Mouse (Mus musculus) stomach, embryonic 16.5 days (tissue): Measurements from ENCODE around the gene Arhgef1. TPM values are rescaled to one million over a fixed set of nuclear protein-coding genes. Genes with fewer than 3 reads are reported as not detected.
A peak's percentile ranks its signal among the peaks of the same experiment; 100 is the strongest.
"Not testable (repeated sequence)": the region's sequence is repeated elsewhere in the genome, so short reads cannot be mapped to it uniquely, and the experiment has no call there.

Source experiments
- ATAC-seq: fragments of 200-750 bp; cut with Nextera tagmentation; 2 replicates; pipeline ENCODE4 v1.8.0; 2017; ENCODE audit warnings: moderate number of reproducible peaks, moderate TSS enrichment; ENCODE audit not compliant: insufficient read depth, low FRiP score
- H3K27ac ChIP-seq: fragments of 300-500 bp; sonication (generic); 2 replicates; pipeline ENCODE4 v1.5.1; 2014; ENCODE audit warnings: low read length
- H3K27me3 ChIP-seq: fragments of 300-500 bp; sonication (generic); 2 replicates; pipeline ENCODE4 v1.6.1; 2014; ENCODE audit warnings: low read length, control low read depth, mixed read lengths; ENCODE audit not compliant: control insufficient read depth, insufficient read depth
- H3K36me3 ChIP-seq: fragments of 300-500 bp; sonication (generic); 2 replicates; pipeline ENCODE4 v1.6.1; 2014; ENCODE audit warnings: low read length; ENCODE audit not compliant: control insufficient read depth, insufficient read depth
- H3K4me1 ChIP-seq: fragments of 300-500 bp; sonication (generic); 2 replicates; pipeline ENCODE4 v1.6.1; 2014; ENCODE audit warnings: low read length, control low read depth, mixed read lengths; ENCODE audit not compliant: control insufficient read depth, insufficient read depth
- H3K4me2 ChIP-seq: fragments of 300-500 bp; sonication (generic); 2 replicates; pipeline ENCODE4 v1.6.1; 2014; ENCODE audit warnings: low read depth, low read length, mixed read lengths
- H3K4me3 ChIP-seq: fragments of 300-500 bp; sonication (generic); replicated peaks from 2 replicates; pipeline ENCODE4 v1.5.1; 2014; ENCODE audit warnings: mild to moderate bottlenecking, low read length
- H3K9ac ChIP-seq: fragments of 300-500 bp; sonication (generic); 2 replicates; pipeline ENCODE4 v1.6.1; 2014; ENCODE audit warnings: low read length
- H3K9me3 ChIP-seq: fragments of 300-500 bp; sonication (generic); replicated peaks from 2 replicates; pipeline ENCODE4 v1.6.1; 2016; ENCODE audit warnings: low read length, control low read depth; ENCODE audit not compliant: control insufficient read depth
- WGBS: fragments of 180-500 bp; shearing (Covaris S2); extraction: QIAGEN DNeasy Blood & Tissue Kit; methylation state at CpG from one replicate; pipeline ENCODE4 v1.1.7; 2014; 5-methylcytosine and 5-hydroxymethylcytosine counted together
- polyA plus RNA-seq: library from polyadenylated mRNA; unstranded; fragments of >200 nt; fragmentation: Nextera tagmentation; extraction: Ambion mirVana; gene quantifications from 2 replicates; pipeline ENCODE4 v1.2.1, GENCODE M21; 2015

Gene Arhgef1
- polyA plus RNA-seq, 1 experiment from 2014 or later = 73.5 TPM

DNA sequence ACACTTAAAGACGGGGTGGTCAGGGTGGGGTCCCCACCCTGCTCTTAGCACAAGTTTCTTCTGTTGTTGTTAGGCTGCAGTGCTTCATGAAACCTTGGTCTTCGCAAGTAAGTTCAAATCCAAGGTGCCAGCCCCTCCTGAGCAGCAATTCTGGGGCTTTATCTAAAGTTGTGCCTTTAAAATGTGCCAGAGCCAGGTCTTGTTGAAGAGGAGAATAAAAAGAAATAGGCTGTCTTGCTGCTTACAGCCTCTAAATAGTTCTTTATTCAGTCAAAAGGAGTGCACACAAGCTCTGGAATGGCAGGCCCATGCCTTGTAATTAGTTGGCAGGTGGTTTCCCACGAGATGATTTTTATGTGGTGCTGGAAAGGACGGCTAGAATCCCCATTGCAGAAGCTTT is 15.6 kb upstream of the Arhgef1 start:
- H3K27ac ChIP-seq = no peak overlapping the region
- peaks cover 21% of the 10 kb centered on the region for H3K36me3 ChIP-seq

DNA sequence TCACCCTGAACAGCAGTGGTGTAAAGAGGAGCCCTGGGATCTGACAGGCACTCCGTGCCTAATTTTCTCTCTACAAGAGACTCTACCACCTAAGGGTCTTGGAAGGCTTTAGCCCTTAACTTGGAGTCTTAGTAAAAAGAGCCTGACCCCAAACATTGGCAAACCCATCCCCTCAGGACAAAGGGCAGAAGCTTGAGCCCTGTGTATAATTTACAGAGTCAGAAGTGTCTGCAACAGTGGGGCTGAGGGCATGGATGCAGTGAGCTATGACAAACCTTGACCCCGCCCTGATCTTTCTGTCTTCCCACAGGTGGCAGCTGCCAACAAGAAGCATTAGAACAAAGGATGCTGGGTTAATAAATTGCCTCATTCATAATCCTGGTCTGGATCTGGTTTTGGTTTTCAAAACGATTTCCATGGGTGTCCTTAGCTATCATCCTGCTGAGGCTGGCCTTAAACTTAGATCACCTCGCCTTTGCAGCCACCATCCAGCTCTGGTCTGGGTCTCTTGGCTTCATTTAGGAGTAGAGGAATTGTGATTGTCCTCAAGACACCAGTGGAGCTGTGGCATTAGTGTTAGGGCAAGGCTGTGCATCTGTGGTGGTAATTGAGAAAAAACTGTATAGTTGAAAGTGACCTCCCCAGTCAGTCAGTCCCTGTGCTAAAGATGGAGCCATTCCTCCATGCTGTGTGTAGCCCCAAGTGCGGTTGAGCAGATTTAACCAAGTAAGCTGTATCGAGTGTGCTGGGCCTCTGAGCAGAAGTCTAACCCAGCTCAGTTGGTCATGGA is 13.1 kb upstream of the Arhgef1 start:
- no peaks in the 10 kb centered on the region for H3K9me3 ChIP-seq
- no peaks in the 10 kb centered on the region for H3K27me3 ChIP-seq
- H3K4me3 ChIP-seq = no peak overlapping the region
- peaks cover 22% of the 10 kb centered on the region for H3K4me1 ChIP-seq
- no peak for ATAC-seq
- peak overlapping the region; percentile 10; the same call in 1 of the 2 replicates for H3K9ac ChIP-seq
- 0 out of 2 replicates have a peak overlapping the region, but pooled peaks have one; percentile 34 for H3K27ac ChIP-seq
- 76% methylated on average over 6 of the region's 6 CpGs for WGBS
- no peak overlapping the region for H3K4me2 ChIP-seq
- peaks cover 21% of the 10 kb centered on the region for H3K36me3 ChIP-seq

More for the DNA sequence above, 15.6 kb upstream of the Arhgef1 start:
- peaks cover 22% of the 10 kb centered on the region for H3K4me1 ChIP-seq
- peak overlapping the region; percentile 80; the same call in 1 of the 2 replicates for H3K4me2 ChIP-seq
- H3K27me3 ChIP-seq = no peaks in the 10 kb centered on the region
- peak overlapping the region; percentile 100 for H3K9ac ChIP-seq
- ATAC-seq = no peak
- no peaks in the 10 kb centered on the region for H3K9me3 ChIP-seq
- WGBS = 61% methylated on average over 4 of the region's 4 CpGs
- peak overlapping the region; percentile 98; the same call in 1 of the 2 replicates for H3K4me3 ChIP-seq

DNA sequence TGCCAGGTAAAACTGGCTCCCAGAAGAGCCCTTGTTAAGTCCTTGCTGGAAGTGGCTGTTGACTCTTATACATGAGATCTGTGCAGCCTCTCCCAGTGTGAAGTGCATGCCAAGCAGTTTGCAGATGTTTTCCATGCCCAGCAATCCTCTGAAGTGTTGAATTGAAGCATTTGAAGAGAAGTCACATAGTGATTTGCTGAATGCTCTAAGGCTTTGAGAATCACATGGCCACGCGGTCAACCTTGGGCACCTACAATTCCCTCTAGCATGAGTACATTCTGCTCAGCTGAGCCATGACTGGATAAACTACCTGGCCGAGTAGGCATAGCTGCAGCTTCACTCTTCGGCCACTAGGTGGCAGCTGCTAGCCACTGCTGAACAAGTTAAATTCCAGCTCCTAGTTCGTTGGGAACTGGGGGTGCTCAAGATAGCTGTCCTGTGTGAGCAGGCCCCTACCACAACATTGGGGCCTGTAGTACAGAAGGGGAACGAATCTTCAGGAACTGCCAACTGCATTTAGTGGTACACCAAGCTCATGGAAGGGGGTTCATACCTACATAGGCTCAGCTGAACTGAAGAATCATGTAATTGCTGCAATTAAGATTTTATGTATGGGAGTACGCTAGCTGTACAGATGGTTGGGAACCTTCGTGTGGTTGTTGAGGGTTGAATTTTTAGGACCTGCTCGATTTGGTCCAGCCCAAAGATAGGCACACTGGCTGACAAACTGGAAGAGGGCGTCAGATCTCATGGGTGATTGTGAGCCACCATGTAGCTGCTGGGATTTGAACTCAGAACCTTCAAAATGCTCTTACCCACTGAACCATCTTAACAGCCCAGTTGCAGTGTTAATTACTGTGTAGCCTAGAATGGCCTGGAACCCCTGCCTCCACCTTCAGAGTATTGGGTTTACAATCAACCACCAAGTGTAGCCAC is 12.2 kb upstream of the Arhgef1 start:
- H3K36me3 ChIP-seq = peaks cover 21% of the 10 kb centered on the region
- no peak overlapping the region for H3K4me3 ChIP-seq
- peak; percentile 67 for ATAC-seq
- H3K4me1 ChIP-seq = peaks cover 22% of the 10 kb centered on the region
- no peak overlapping the region for H3K4me2 ChIP-seq
- H3K9ac ChIP-seq = peak overlapping the region; percentile 10; the same call in 1 of the 2 replicates
- no peaks in the 10 kb centered on the region for H3K27me3 ChIP-seq
- H3K27ac ChIP-seq = 0 out of 2 replicates have a peak overlapping the region, but pooled peaks have one; percentile 34
- H3K9me3 ChIP-seq = no peaks in the 10 kb centered on the region
- WGBS = 30% methylated on average over 10 of the region's 10 CpGs

DNA sequence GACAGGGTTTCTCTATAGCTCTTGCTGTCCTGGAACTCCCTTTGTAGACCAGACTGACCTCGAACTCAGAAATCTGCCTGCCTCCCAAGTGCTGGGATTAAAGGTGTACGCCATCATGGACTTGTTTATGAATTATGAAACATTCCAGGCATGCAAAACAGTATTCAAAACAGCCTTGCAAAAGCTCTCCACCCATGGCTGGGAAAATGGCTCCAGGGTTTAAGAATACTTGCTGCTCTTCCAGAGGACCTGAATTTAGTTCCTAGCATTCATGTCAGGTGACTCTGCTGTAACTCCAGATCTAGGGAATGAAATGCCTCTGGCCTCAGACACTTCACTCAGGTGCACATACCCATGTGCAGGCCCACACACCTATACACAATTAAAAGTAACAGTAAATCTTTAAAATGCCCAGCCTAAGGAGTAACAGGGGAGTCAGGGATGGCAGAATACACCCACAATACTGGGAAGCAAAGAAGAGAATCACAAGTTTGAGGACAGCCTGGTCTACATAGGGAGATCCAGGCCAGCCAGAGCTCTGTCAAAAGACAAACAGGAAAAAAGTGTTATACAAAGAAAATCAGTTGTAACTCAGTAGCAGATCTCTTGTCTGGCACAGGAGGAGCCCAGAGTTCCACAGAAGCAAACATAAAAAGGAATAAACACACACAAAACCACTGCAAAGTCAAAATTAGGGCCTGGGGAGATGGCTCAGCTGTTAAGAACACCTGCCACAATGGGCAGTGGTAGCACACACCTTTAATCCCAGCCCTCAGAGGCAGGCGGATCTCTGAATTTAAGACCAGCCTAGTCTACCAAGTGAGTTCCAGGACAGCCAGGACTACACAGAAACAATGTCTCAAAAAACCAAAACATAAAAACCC is 11.2 kb upstream of the Arhgef1 start:
- no peak overlapping the region for H3K4me2 ChIP-seq
- no peak overlapping the region for H3K27ac ChIP-seq

DNA sequence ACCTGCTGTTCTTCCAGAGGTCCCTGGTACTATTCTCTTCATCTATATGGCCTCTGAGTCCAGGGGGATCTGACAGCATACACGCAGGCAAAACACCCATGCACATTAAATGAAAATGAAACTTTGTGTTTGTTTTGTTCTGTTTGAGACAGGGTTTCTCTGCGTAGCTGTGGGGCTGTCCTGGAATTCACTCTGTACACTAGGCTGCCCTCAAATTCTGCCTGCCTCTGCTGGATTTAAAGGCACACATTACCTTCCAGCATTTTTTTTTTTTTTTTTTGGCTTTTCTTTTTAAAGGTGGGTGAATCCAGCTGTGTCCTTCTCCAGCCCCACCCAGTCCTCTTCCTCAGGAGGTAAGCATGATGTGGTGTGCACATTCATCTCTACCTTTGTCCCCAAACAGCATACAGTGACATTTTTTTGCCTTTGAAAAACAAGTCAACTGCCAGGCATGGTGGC is 10.6 kb upstream of the Arhgef1 start:
- H3K4me3 ChIP-seq = no peak overlapping the region
- no peak for ATAC-seq
- WGBS = 52% methylated on average over 2 of the region's 2 CpGs

More for the DNA sequence above, 11.2 kb upstream of the Arhgef1 start:
- Histone ChIP-seq H3K4me1 (peaks cover 12% of the 10 kb centered on the region), H3K27me3 (no peaks in the 10 kb centered on the region), H3K9ac (no peak overlapping the region), H3K9me3 (no peaks in the 10 kb centered on the region), H3K36me3 (peaks cover 17% of the 10 kb centered on the region), H3K4me3 (no peak overlapping the region)
- WGBS = 63% methylated on average over 3 of the region's 3 CpGs
- no peak for ATAC-seq

DNA sequence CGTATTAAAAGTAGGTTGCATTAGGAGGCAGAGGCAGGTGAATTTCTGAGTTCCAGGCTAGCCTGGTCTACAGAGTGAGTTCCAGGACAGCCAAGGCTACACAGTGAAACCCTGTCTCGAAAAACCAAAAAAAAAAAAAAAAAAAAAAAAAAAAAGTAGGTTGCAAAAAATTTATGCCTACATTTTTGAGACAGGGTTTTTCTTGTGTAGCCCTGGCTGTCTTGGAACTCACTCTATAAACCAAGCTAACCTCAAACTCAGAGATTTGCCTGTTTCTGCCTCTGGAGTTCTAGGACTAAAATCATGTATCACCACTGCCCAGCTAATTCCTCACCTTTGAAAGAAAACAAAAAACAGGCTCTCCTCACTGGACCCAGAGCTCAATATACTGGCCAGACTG is 7.0 kb upstream of the Arhgef1 start:
- WGBS = 78% methylated on average over 2 of the region's 2 CpGs
- not testable (repeated sequence) for H3K4me2 ChIP-seq, H3K9me3 ChIP-seq, ATAC-seq, H3K4me1 ChIP-seq, H3K9ac ChIP-seq, H3K27ac ChIP-seq, H3K4me3 ChIP-seq, H3K27me3 ChIP-seq, H3K36me3 ChIP-seq

More for the DNA sequence above, 10.6 kb upstream of the Arhgef1 start:
- Histone ChIP-seq H3K27ac (no peak overlapping the region), H3K9me3 (no peaks in the 10 kb centered on the region), H3K4me1 (peaks cover 6% of the 10 kb centered on the region), H3K4me2 (no peak overlapping the region), H3K36me3 (peaks cover 13% of the 10 kb centered on the region), H3K27me3 (no peaks in the 10 kb centered on the region), H3K9ac (no peak overlapping the region)

DNA sequence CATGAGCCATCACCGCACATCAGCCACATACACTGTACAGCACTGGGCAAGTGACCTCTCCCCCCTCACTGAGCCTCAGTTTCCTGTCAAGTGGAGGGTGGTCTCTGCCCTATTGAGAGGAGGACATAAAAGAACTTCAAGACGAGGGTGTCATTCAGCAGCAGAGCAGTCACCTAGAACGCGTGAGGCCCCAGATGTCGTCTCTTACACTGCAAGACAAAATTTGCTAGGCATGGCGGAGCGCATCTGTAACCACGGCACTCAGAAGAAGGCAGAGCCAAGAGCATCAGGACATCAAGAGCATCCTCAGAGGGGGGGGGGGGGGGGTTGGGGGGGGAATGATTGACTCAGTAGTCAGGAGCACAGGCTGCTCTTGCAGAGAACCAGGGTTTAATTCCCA is 6.4 kb upstream of the Arhgef1 start:
- Histone ChIP-seq H3K9me3 (no peaks in the 10 kb centered on the region), H3K36me3 (no peaks in the 10 kb centered on the region), H3K27me3 (no peaks in the 10 kb centered on the region), H3K9ac (no peak overlapping the region), H3K4me2 (no peak overlapping the region), H3K27ac (no peak overlapping the region), H3K4me1 (no peaks in the 10 kb centered on the region), H3K4me3 (no peak overlapping the region)
- ATAC-seq = no peak
- 81% methylated on average over 8 of the region's 8 CpGs for WGBS

DNA sequence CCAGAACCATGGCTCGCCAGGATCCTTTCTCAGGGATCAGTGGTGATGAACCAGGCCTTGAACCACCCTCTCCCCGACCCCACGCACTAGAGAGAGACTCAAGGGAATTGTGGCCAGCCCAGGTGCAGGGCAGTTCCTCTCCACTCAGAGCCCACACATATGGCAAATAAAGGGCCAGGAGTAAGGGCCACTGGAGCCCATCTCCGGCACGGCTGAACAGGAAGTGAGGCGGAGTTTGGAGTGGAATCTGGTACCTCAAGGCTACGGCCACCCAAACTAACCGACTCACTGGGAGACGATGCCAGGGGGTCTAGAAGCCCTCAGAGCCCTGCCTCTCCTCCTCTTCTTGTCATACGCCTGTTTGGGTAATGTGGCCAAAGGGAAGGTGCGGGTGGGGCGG is 5.5 kb upstream of the Arhgef1 start, which contains the start of gene Cd79a:
Gene Cd79a (plus strand): TSS at position 158 of the 400 bp plus-strand sequence.
- Histone ChIP-seq H3K9ac (no peak within 1 kb of the TSS), H3K4me2 (no peak within 1 kb of the TSS), H3K27ac (no peak within 1 kb of the TSS), H3K36me3 (no peaks in the 10 kb centered on the region), H3K9me3 (no peaks in the 10 kb centered on the region), H3K4me1 (peaks cover 4% of the 10 kb centered on the region; the same call in 1 of the 2 replicates), H3K27me3 (no peaks in the 10 kb centered on the region), H3K4me3 (no peak within 1 kb of the TSS)
- no peak for ATAC-seq
- WGBS = 69% methylated on average over 12 of the region's 12 CpGs
